Mouse (Mus musculus) liver, embryonic 14.5 days (tissue): Measurements from ENCODE around the gene Epc2.

ENCODE experiments used
- CTCF ChIP-seq: IDR thresholded peaks from 2 replicates; pipeline ENCODE4 v1.5.1; 2016; ENCODE audit warnings: antibody characterized with exemption, low read depth, control low read depth
- EP300 ChIP-seq: IDR thresholded peaks from 2 replicates; pipeline ENCODE4 v1.6.1; 2016; ENCODE audit warnings: antibody characterized with exemption, low read depth

- TF ChIP-seq CTCF (no peak), EP300 (no peak)
Observed at GRCm38 (mm10) chr2:49423857-49424256, 27.4 kb upstream of the Epc2 start.
